Mouse (Mus musculus) hindbrain, embryonic 16.5 days (tissue): ENCODE measurements at regions not wholly inside any gene's neighbourhood (a gene's known extent, or its start where the extent isn't known, plus 50 kb on each side); places are given as distances from the start of the nearest gene placed in this dataset.

Experiments
- ATAC-seq: fragments of 200-750 bp; cut with Nextera tagmentation; 2 replicates; pipeline ENCODE4 v1.8.0; 2017; ENCODE audit warnings: moderate TSS enrichment, moderate library complexity
- H3K27ac ChIP-seq: fragments of 300-500 bp; sonication (generic); 2 replicates; pipeline ENCODE4 v1.5.1; 2014; ENCODE audit warnings: low read depth, mild to moderate bottlenecking, control low read depth, low read length, moderate library complexity
- H3K27me3 ChIP-seq: fragments of 300-500 bp; sonication (generic); replicated peaks from 2 replicates; pipeline ENCODE4 v1.6.1; 2014; ENCODE audit warnings: low read length; ENCODE audit not compliant: control insufficient read depth, insufficient read depth
- H3K36me3 ChIP-seq: fragments of 300-500 bp; sonication (generic); 2 replicates; pipeline ENCODE4 v1.6.1; 2014; ENCODE audit warnings: mild to moderate bottlenecking, low read length, moderate library complexity, mixed read lengths; ENCODE audit not compliant: control insufficient read depth, insufficient read depth
- H3K4me1 ChIP-seq: fragments of 300-500 bp; sonication (generic); 2 replicates; pipeline ENCODE4 v1.6.1; 2014; ENCODE audit warnings: low read depth, low read length; ENCODE audit not compliant: control insufficient read depth, insufficient read depth
- H3K4me2 ChIP-seq: fragments of 300-500 bp; sonication (generic); 2 replicates; pipeline ENCODE4 v1.6.1; 2014; ENCODE audit warnings: mild to moderate bottlenecking, low read length, control low read depth, moderate library complexity
- H3K4me3 ChIP-seq: fragments of 300-500 bp; sonication (generic); 2 replicates; pipeline ENCODE4 v1.5.1; 2014; ENCODE audit warnings: mild to moderate bottlenecking, low read length, control low read depth, moderate library complexity
- H3K9ac ChIP-seq: fragments of 300-500 bp; sonication (generic); 2 replicates; pipeline ENCODE4 v1.6.1; 2014; ENCODE audit warnings: low read depth, mild to moderate bottlenecking, control low read depth, low read length, moderate library complexity
- H3K9me3 ChIP-seq: fragments of 300-500 bp; sonication (generic); 2 replicates; pipeline ENCODE4 v1.6.1; 2014; ENCODE audit warnings: mild to moderate bottlenecking, low read length, moderate library complexity; ENCODE audit not compliant: control insufficient read depth
- WGBS: fragments of 180-500 bp; shearing (Covaris S2); extraction: QIAGEN DNeasy Blood & Tissue Kit; methylation state at CpG from one replicate; pipeline ENCODE4 v1.1.7; 2014; 5-methylcytosine and 5-hydroxymethylcytosine counted together

DNA sequence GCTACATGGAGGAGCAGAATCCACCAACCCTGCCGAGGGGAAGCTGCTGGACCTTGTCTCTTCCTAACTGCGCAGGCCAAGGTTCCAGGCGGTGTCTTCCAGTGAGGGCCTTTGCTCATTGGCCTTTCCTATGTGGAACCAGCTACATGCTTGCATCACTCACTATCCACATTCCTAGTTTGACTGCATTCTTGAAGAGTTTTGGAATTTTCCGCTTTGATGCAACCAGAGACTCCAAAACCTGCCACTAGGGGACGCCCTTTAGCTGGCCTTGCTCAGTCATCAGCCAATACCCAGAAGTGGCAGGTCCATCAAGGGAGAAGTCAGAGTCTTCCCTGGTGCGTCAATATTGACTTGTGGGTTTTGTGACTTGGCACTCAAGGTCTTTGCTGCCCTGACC lies 112.8 kb upstream of the Zfp706 start:
- no peak overlapping the region for H3K4me2 ChIP-seq
- no peak overlapping the region for H3K9ac ChIP-seq
- no peaks in the 10 kb centered on the region for H3K4me1 ChIP-seq
- no peaks in the 10 kb centered on the region for H3K36me3 ChIP-seq
- H3K9me3 ChIP-seq = no peaks in the 10 kb centered on the region
- WGBS = 20% methylated on average over 6 of the region's 6 CpGs
- H3K27me3 ChIP-seq = no peaks in the 10 kb centered on the region
- no peak for ATAC-seq
- H3K4me3 ChIP-seq = no peak overlapping the region
- H3K27ac ChIP-seq = no peak overlapping the region

DNA sequence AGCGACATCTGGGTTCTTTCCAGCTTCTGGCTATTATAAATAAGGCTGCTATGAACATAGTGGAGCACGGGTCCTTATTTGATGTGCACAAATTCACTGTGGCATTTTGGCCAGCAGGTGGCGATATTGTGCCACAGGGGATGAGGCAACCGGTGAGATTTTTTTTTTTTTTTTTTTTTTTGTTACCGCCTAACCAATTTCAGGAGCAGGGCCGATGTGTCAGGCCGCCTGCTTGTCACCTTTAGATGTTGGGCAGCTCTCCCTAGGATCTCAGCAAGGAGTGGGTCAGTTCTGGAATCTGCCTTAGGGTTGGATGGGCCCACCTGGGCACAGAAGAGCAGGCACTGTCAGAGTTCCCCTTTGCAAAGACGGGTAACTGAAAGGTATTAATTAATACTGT lies 106.5 kb upstream of the Zfp706 start:
- Histone ChIP-seq H3K9ac (no peak overlapping the region), H3K4me1 (no peaks in the 10 kb centered on the region), H3K27ac (no peak overlapping the region), H3K4me2 (no peak overlapping the region), H3K27me3 (no peaks in the 10 kb centered on the region), H3K36me3 (no peaks in the 10 kb centered on the region), H3K9me3 (peaks cover 5% of the 10 kb centered on the region), H3K4me3 (no peak overlapping the region)
- peak; percentile 54 for ATAC-seq
- 14% methylated on average over 8 of the region's 8 CpGs for WGBS

DNA sequence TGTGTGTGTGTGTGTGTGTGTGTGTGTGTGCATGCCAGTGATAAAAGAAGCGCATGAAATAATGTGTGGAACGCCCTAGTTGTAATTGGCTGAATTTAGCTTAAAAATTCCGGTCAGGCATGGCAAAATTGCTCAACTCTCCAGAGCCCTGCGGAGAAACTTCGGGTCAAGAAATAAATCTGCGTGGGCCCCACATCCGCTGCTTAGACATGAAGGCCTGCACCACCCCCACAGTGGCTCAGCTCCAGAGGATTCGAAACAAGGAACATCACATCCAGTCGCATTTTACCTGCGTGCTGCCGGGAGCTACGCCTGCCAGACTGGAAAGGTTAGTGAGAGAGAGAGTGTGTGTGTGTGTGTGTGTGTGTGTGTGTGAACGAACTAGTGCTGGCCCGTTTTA lies 102.9 kb upstream of the Zfp706 start:
- no peak overlapping the region for H3K4me3 ChIP-seq
- no peak for ATAC-seq
- H3K4me2 ChIP-seq = no peak overlapping the region
- peaks cover 5% of the 10 kb centered on the region for H3K9me3 ChIP-seq
- no peaks in the 10 kb centered on the region for H3K36me3 ChIP-seq
- no peak overlapping the region for H3K27ac ChIP-seq
- no peaks in the 10 kb centered on the region for H3K4me1 ChIP-seq
- WGBS = 96% methylated on average over 14 of the region's 14 CpGs
- H3K9ac ChIP-seq = no peak overlapping the region
- H3K27me3 ChIP-seq = no peaks in the 10 kb centered on the region

DNA sequence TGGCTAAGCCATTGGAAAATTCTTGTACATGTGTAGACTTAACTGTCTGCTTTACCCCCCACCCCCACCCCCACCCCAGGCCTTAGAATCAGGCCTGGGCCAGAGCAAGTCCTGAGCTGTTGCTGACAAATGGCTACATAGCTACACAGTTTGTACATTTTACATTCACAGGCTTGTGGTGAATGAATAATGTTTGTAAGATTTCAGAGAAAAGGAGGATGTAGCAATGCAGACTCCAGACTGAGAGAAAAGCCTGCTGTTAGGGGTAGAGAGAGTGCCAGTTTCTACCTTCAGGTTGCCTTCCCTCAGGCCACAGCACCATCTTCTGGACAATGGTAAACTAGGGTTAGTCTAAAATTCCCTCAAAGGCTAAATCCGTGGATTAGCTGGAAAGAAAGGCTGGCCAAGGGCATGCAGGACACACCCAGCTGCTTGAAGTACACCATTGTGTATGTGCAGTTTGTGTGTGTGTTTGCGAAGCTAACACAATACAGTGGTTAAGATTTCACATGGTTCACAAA lies 94.5 kb upstream of the Zfp706 start:
- Histone ChIP-seq H3K4me3 (no peak overlapping the region), H3K27ac (no peak overlapping the region), H3K9me3 (no peaks in the 10 kb centered on the region), H3K9ac (no peak overlapping the region), H3K4me1 (peaks cover 4% of the 10 kb centered on the region; the same call in 1 of the 2 replicates), H3K27me3 (no peaks in the 10 kb centered on the region), H3K36me3 (no peaks in the 10 kb centered on the region), H3K4me2 (no peak overlapping the region)
- peak; percentile 46; the same call in 1 of the 2 replicates for ATAC-seq
- WGBS = 54% methylated on average over 2 of the region's 2 CpGs

DNA sequence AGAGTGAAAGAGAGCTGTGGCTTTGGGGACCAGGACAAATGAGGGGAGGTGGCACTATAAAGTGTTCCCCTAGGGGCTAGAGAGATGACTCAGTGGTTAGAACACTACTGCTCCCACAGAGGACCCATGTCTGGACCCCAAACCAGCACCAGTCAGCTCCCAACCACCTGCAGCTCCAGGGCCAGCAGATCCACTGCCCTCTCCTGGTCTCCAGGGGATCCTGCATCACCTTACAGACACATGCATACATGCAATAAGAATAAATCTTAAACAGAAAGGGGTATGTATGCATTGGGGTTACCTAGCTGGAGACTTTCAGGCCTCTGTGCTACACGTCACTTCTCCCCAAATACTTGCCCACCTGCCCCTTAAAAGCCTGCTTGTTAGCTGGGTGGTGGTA lies 93.8 kb upstream of the Zfp706 start:
- Histone ChIP-seq H3K4me2 (no peak overlapping the region), H3K27ac (no peak overlapping the region), H3K9ac (no peak overlapping the region), H3K4me3 (no peak overlapping the region), H3K27me3 (no peaks in the 10 kb centered on the region), H3K9me3 (no peaks in the 10 kb centered on the region), H3K36me3 (no peaks in the 10 kb centered on the region), H3K4me1 (peaks cover 4% of the 10 kb centered on the region; the same call in 1 of the 2 replicates)
- WGBS = 90% methylated on average over 1 of the region's 1 CpGs
- no peak for ATAC-seq

DNA sequence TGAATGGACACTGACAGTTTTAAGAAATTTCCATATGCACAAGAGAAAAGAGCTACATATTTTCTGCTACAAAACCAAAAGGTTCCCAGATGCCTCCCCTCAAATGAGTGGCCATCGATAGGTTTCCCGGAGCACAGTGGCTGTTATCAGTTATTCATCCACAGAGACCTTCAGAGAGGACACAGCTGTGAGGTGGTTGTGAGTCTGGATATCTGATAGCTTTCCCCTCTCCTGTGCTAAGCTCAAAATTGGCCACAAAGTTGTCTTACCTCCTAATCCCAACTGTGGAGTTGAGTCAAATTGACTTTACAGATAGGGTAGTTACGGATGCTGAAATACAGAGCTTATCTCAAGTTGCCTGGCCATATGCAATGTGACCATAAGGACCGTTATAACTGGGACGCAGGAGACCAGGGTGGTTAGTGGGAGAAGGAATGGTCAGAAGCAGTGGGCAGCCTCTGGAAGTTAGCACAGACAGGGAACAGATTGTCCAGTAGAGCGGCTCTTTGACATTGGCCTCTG lies 93.3 kb upstream of the Zfp706 start:
- ATAC-seq = no peak
- Histone ChIP-seq H3K9me3 (no peaks in the 10 kb centered on the region), H3K27me3 (no peaks in the 10 kb centered on the region), H3K4me3 (no peak overlapping the region), H3K9ac (no peak overlapping the region), H3K36me3 (no peaks in the 10 kb centered on the region), H3K4me1 (peaks cover 4% of the 10 kb centered on the region; the same call in 1 of the 2 replicates), H3K27ac (no peak overlapping the region), H3K4me2 (no peak overlapping the region)
- WGBS = 91% methylated on average over 6 of the region's 6 CpGs

DNA sequence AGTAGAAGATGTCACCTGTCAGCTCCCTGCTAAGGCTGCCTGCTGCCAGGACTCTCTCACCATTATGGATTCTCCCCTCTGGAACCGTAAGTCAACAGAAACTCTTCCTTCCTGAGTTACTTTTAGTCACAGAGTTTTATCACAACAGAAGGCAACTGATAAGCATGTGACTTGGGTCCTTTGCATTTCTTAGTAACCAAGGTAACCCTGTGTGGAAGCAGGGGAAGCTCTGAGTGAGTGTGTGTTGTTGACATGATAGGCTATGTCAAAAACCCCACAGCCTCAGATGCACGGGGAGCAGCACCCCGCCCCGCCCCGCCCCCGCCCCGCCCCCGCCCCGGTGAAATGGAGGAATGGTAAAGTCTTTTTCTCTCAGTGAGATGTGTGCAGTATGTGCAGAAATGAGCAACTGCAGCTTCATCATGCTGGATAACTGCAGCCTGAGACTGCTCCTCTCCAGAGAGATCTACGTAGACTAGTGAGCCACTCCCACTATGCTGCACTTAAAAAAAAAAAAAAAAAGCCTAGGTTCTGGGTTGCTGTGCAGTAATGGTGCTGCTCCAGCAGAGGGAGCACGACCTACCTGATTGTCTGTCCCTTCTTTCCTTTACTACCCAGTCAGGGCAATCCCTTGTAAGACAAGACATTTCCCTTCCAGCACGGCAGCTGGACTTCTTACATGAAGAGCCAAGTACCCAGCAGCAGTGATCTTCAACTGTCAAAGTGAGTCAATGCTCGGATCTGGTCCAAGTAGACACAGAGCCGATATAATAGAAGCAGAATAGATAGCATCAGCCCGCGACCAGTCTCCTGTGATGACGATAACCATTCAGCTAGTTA lies 92.6 kb upstream of the Zfp706 start:
- no peaks in the 10 kb centered on the region for H3K9me3 ChIP-seq
- 35% methylated on average over 17 of the region's 17 CpGs for WGBS
- H3K4me1 ChIP-seq = peaks cover 4% of the 10 kb centered on the region; the same call in 1 of the 2 replicates
- H3K4me3 ChIP-seq = peak overlapping the region; percentile 29
- ATAC-seq = peak; percentile 93
- H3K9ac ChIP-seq = peak overlapping the region; percentile 27; the same call in 1 of the 2 replicates
- peak overlapping the region; percentile 52 for H3K4me2 ChIP-seq
- no peaks in the 10 kb centered on the region for H3K27me3 ChIP-seq
- H3K27ac ChIP-seq = no peak overlapping the region
- no peaks in the 10 kb centered on the region for H3K36me3 ChIP-seq

DNA sequence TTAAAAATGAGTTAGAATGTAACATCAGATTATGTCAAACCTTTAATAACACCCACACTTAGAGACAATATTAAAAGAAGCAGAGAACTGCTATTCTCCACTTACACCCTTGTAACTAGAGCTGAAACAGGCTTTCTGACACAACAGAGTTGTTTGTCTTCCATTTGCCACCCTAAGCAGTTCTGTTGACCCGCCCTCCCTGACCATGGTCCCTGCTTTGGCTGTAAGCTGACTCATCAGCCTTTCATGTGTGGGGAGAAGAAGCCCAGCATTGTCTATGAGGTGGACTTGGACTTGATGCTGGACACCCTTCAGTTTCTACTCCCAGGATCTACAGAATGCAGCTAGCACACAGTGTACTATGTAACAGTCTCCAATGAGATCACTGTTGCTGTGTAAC lies 91.6 kb upstream of the Zfp706 start:
- Histone ChIP-seq H3K27ac (no peak overlapping the region), H3K9ac (no peak overlapping the region), H3K9me3 (no peaks in the 10 kb centered on the region), H3K4me2 (no peak overlapping the region), H3K27me3 (no peaks in the 10 kb centered on the region), H3K36me3 (no peaks in the 10 kb centered on the region), H3K4me3 (no peak overlapping the region), H3K4me1 (peaks cover 4% of the 10 kb centered on the region; the same call in 1 of the 2 replicates)
- no peak for ATAC-seq
- 83% methylated on average over 1 of the region's 1 CpGs for WGBS

DNA sequence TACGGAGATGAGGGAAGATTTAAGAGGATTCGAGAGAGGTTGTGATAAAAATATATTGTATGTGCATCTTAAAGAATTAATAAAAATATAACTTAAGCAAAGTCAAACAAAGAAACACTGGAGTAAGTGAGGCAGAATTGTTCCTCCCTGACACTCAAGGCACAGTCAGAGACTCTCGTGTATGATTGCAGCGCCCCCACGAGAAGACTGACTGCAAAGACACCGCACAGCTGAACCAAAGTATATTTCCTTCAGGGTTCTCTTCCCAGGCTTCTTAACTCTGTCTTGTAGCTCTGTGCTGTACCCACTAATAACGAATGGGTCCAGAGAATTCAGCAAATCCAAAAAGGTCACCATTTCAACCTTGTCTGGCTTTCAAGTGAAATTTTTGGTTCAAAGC lies 89.9 kb upstream of the Zfp706 start:
- no peak overlapping the region for H3K4me2 ChIP-seq
- no peaks in the 10 kb centered on the region for H3K9me3 ChIP-seq
- H3K4me3 ChIP-seq = no peak overlapping the region
- no peak overlapping the region for H3K9ac ChIP-seq
- H3K36me3 ChIP-seq = no peaks in the 10 kb centered on the region
- 97% methylated on average over 7 of the region's 7 CpGs for WGBS
- H3K27ac ChIP-seq = no peak overlapping the region
- peaks cover 4% of the 10 kb centered on the region; the same call in 1 of the 2 replicates for H3K4me1 ChIP-seq
- H3K27me3 ChIP-seq = no peaks in the 10 kb centered on the region
- ATAC-seq = no peak
